Mouse (Mus musculus): Measurements from ENCODE around the gene Sgsm3. TPM values are rescaled to one million over a fixed set of nuclear protein-coding genes. Genes with fewer than 3 reads are reported as not detected.

Gene Sgsm3
- polyA plus RNA-seq, 1 experiment from 2014 or later, result 54.3 TPM

DNA sequence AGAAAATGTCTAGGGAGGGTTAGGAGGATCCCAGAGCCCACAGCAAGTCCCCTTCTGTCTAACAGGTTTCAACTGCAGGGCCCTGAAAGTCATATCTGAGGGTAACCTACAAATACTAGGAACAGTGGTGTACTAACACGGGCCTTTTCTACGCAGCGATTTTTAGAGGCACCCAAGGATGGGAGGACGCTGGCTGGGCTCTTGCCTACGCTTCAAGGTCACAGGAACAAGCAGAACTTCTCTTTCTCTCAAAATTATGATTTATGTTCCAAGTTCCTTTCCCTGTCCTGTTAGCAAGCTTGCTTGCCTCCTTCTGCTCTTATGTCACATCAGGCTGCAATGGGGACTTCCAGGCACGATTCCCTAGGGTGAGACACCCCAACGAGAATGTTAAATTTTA is 68.5 kb downstream of the Sgsm3 start:
- 0 out of 2 replicates have a peak, but pooled peaks cover 8% of the 10 kb centered on the region for H3K36me3 ChIP-seq (replicated peaks; ENCODE audit: control insufficient read depth, insufficient read depth)
- 94% methylated on average over 7 of the region's 7 CpGs for WGBS
- no peak overlapping the region for H3K27ac ChIP-seq
- H3K9me3 ChIP-seq (ENCODE audit: control insufficient read depth, low read length), result no peaks in the 10 kb centered on the region
- 0 out of 2 replicates have a peak, but pooled peaks cover 5% of the 10 kb centered on the region for H3K4me1 ChIP-seq (replicated peaks; ENCODE audit: control insufficient read depth, insufficient read depth, low read length)
- H3K4me2 ChIP-seq (replicated peaks), result no peak overlapping the region
- no peak overlapping the region for H3K9ac ChIP-seq
- no peak overlapping the region for H3K4me3 ChIP-seq (replicated peaks; ENCODE audit: low read length)
- DNase-seq (ENCODE audit: low spot score) (no peak), ATAC-seq (ENCODE audit: low FRiP score) (no peak)
- H3K27me3 ChIP-seq (ENCODE audit: control insufficient read depth, insufficient read depth, low read length), result no peaks in the 10 kb centered on the region

GRCm38 (mm10) chr15:81047497-81047896 is 69.9 kb downstream of the Sgsm3 start:
- Histone ChIP-seq H3K36me3 (replicated peaks; ENCODE audit: control insufficient read depth, insufficient read depth) (0 out of 2 replicates have a peak, but pooled peaks cover 8% of the 10 kb centered on the region), H3K9ac (no peak overlapping the region), H3K4me2 (replicated peaks) (no peak overlapping the region), H3K27ac (no peak overlapping the region), H3K9me3 (ENCODE audit: control insufficient read depth, low read length) (no peaks in the 10 kb centered on the region), H3K4me1 (replicated peaks; ENCODE audit: control insufficient read depth, insufficient read depth, low read length) (0 out of 2 replicates have a peak, but pooled peaks cover 5% of the 10 kb centered on the region), H3K27me3 (ENCODE audit: control insufficient read depth, insufficient read depth, low read length) (no peaks in the 10 kb centered on the region), H3K4me3 (replicated peaks; ENCODE audit: low read length) (no peak overlapping the region)
- no peak for DNase-seq (ENCODE audit: low spot score)
- WGBS, result 56% methylated on average over 10 of the region's 10 CpGs
- no peak for ATAC-seq (ENCODE audit: low FRiP score)

- 79% methylated on average over 6 of the region's 6 CpGs for WGBS
- H3K4me1 ChIP-seq (replicated peaks; ENCODE audit: control insufficient read depth, insufficient read depth, low read length), result 0 out of 2 replicates have a peak, but pooled peaks cover 5% of the 10 kb centered on the region
These were observed 72.0 kb downstream of the Sgsm3 start for GRCm38 (mm10) chr15:81049401-81050053.

GRCm38 (mm10) chr15:81050488-81050887 is 72.9 kb downstream of the Sgsm3 start:
- 73% methylated on average over 3 of the region's 3 CpGs for WGBS
- no peak overlapping the region for H3K27ac ChIP-seq
- no peak for DNase-seq (ENCODE audit: low spot score)

More at GRCm38 (mm10) chr15:81049401-81050053, 72.0 kb downstream of the Sgsm3 start:
- Histone ChIP-seq H3K36me3 (replicated peaks; ENCODE audit: control insufficient read depth, insufficient read depth) (no peaks in the 10 kb centered on the region), H3K27ac (no peak overlapping the region), H3K9me3 (ENCODE audit: control insufficient read depth, low read length) (no peaks in the 10 kb centered on the region), H3K4me3 (replicated peaks; ENCODE audit: low read length) (no peak overlapping the region), H3K4me2 (replicated peaks) (no peak overlapping the region), H3K9ac (no peak overlapping the region), H3K27me3 (ENCODE audit: control insufficient read depth, insufficient read depth, low read length) (no peaks in the 10 kb centered on the region)
- DNase-seq (ENCODE audit: low spot score), result no peak
- ATAC-seq (ENCODE audit: low FRiP score), result no peak

GRCm38 (mm10) chr15:81052491-81052890 is 74.9 kb downstream of the Sgsm3 start:
- no peaks in the 10 kb centered on the region for H3K27me3 ChIP-seq (ENCODE audit: control insufficient read depth, insufficient read depth, low read length)
- H3K9me3 ChIP-seq (ENCODE audit: control insufficient read depth, low read length), result no peaks in the 10 kb centered on the region
- no peak overlapping the region for H3K4me2 ChIP-seq (replicated peaks)
- ATAC-seq (ENCODE audit: low FRiP score) (no peak), DNase-seq (ENCODE audit: low spot score) (no peak)
- no peak overlapping the region for H3K9ac ChIP-seq
- H3K36me3 ChIP-seq (replicated peaks; ENCODE audit: control insufficient read depth, insufficient read depth), result no peaks in the 10 kb centered on the region
- no peak overlapping the region for H3K27ac ChIP-seq
- 0 out of 2 replicates have a peak, but pooled peaks cover 5% of the 10 kb centered on the region for H3K4me1 ChIP-seq (replicated peaks; ENCODE audit: control insufficient read depth, insufficient read depth, low read length)
- WGBS, result 93% methylated on average over 5 of the region's 5 CpGs
- H3K4me3 ChIP-seq (replicated peaks; ENCODE audit: low read length), result no peak overlapping the region

More at GRCm38 (mm10) chr15:81050488-81050887, 72.9 kb downstream of the Sgsm3 start:
- Histone ChIP-seq H3K4me3 (replicated peaks; ENCODE audit: low read length) (no peak overlapping the region), H3K9ac (no peak overlapping the region), H3K27me3 (ENCODE audit: control insufficient read depth, insufficient read depth, low read length) (no peaks in the 10 kb centered on the region), H3K9me3 (ENCODE audit: control insufficient read depth, low read length) (no peaks in the 10 kb centered on the region), H3K4me1 (replicated peaks; ENCODE audit: control insufficient read depth, insufficient read depth, low read length) (0 out of 2 replicates have a peak, but pooled peaks cover 5% of the 10 kb centered on the region), H3K36me3 (replicated peaks; ENCODE audit: control insufficient read depth, insufficient read depth) (no peaks in the 10 kb centered on the region), H3K4me2 (replicated peaks) (no peak overlapping the region)
- no peak for ATAC-seq (ENCODE audit: low FRiP score)

- Histone ChIP-seq H3K9ac (no peak overlapping the region), H3K4me3 (replicated peaks; ENCODE audit: low read length) (no peak overlapping the region), H3K9me3 (ENCODE audit: control insufficient read depth, low read length) (no peaks in the 10 kb centered on the region), H3K36me3 (replicated peaks; ENCODE audit: control insufficient read depth, insufficient read depth) (no peaks in the 10 kb centered on the region), H3K4me2 (replicated peaks) (no peak overlapping the region), H3K27ac (no peak overlapping the region), H3K4me1 (replicated peaks; ENCODE audit: control insufficient read depth, insufficient read depth, low read length) (no peaks in the 10 kb centered on the region), H3K27me3 (ENCODE audit: control insufficient read depth, insufficient read depth, low read length) (no peaks in the 10 kb centered on the region)
- ATAC-seq (ENCODE audit: low FRiP score) (no peak), DNase-seq (ENCODE audit: low spot score) (no peak)
- WGBS, result 100% methylated on average over 2 of the region's 2 CpGs
These were observed 77.9 kb downstream of the Sgsm3 start for GRCm38 (mm10) chr15:81055488-81055887.

DNA sequence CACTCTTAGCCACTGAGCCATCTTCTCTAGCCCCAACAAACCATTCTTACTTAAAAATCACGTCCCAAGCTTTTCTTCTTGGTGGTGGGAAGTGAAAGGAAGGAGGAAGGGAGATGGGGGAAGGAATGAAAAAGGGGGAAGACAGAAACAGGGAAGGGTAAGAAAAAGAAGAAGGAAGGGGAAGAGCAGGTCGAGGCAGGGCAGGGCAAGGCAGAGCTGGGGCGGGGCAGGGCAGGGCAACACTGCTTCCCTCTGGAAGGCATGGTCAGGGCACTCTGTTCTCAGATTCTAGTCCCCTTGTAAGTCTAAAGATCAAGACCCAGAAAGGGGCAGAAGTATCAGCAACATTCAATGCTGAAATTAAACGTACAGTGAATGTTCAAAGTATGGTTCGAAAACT is 80.2 kb downstream of the Sgsm3 start:
- Histone ChIP-seq H3K27me3 (ENCODE audit: control insufficient read depth, insufficient read depth, low read length) (no peaks in the 10 kb centered on the region), H3K4me3 (replicated peaks; ENCODE audit: low read length) (no peak overlapping the region), H3K4me2 (replicated peaks) (no peak overlapping the region), H3K9me3 (ENCODE audit: control insufficient read depth, low read length) (no peaks in the 10 kb centered on the region), H3K9ac (no peak overlapping the region), H3K27ac (no peak overlapping the region), H3K4me1 (replicated peaks; ENCODE audit: control insufficient read depth, insufficient read depth, low read length) (peaks cover 7% of the 10 kb centered on the region; the same call in 1 of the 2 replicates), H3K36me3 (replicated peaks; ENCODE audit: control insufficient read depth, insufficient read depth) (no peaks in the 10 kb centered on the region)
- 93% methylated on average over 5 of the region's 5 CpGs for WGBS
- DNase-seq (ENCODE audit: low spot score), result no peak
- no peak for ATAC-seq (ENCODE audit: low FRiP score)

- ATAC-seq (ENCODE audit: low FRiP score) (no peak), DNase-seq (ENCODE audit: low spot score) (no peak)
- Histone ChIP-seq H3K27me3 (ENCODE audit: control insufficient read depth, insufficient read depth, low read length) (no peaks in the 10 kb centered on the region), H3K36me3 (replicated peaks; ENCODE audit: control insufficient read depth, insufficient read depth) (no peaks in the 10 kb centered on the region), H3K4me3 (replicated peaks; ENCODE audit: low read length) (no peak overlapping the region), H3K4me2 (replicated peaks) (no peak overlapping the region), H3K27ac (no peak overlapping the region), H3K4me1 (replicated peaks; ENCODE audit: control insufficient read depth, insufficient read depth, low read length) (peaks cover 11% of the 10 kb centered on the region; the same call in 1 of the 2 replicates), H3K9me3 (ENCODE audit: control insufficient read depth, low read length) (no peaks in the 10 kb centered on the region), H3K9ac (no peak overlapping the region)
- WGBS, result 90% methylated on average over 2 of the region's 2 CpGs
These were observed 83.4 kb downstream of the Sgsm3 start for GRCm38 (mm10) chr15:81060975-81061374.
